ENCODE assay signal across 17 mouse cellular contexts in the genomic region with DNA sequence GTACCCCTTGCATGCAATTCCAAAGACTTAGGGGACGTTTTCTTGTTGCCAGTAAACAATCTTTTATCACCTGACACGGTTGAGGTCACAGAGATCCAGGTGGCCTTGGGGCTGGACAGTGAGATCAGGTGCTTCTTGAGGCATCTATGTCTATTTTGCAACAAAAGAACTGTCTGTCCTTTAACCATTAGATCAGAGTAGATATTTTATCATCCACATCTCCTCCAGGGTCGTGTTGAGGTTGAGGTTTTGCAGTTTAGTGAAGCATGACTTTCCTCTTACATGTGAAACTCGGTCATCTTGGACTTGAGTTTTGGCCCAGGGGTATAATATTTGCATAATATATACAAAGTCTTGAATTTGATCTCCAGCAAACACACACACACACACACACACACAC.
DNase-seq lines count a peak whose midpoint lies in the region; ATAC-seq and TF ChIP-seq lines count a peak whose summit lies in the region.
"Had no signal": no experiment of that assay in that cellular context is flagged by ENCODE, and none has a peak within 500 bp of the region (broad histone marks: within the 10 kb centered on the region; RNA-seq: fewer than 3 reads in every experiment).

No protein-coding gene starts in this region.

- no peak for TF ChIP-seq CTCF in CH12.LX (conservative IDR thresholded peaks at IDR 0.05 in 1 of 2, IDR thresholded peaks at IDR 0.05 in 1 of 2; ENCODE audit: low read depth in 2 of 2, low read length in 2 of 2)
- no peak for TF ChIP-seq CTCF in midbrain, postnatal 0 days (IDR thresholded peaks at IDR 0.05)

- no peaks in the 10 kb centered on the region for H3K79me2 ChIP-seq in CH12.LX (replicated peaks; ENCODE audit: control insufficient read depth, extremely low read depth, insufficient read depth, poor library complexity, severe bottlenecking)

- peaks cover 11 to 20% of the 10 kb centered on the region in 2 experiments; a peak in 3 of 4 replicates for H3K4me1 ChIP-seq in CH12.LX (ENCODE audit: control insufficient read depth in 1 of 2, insufficient read depth in 2 of 2)
- H3K4me1 ChIP-seq in forebrain, embryonic 16.5 days (replicated peaks; ENCODE audit: control insufficient read depth, insufficient read depth, low read length), result no peaks in the 10 kb centered on the region
- H3K4me1 ChIP-seq in midbrain, postnatal 0 days (ENCODE audit: insufficient read depth, low read length), result no peaks in the 10 kb centered on the region
- H3K4me1 ChIP-seq: embryonic facial prominence, embryonic 13.5 days; embryonic facial prominence, embryonic 15.5 days; forebrain, embryonic 12.5 days had no signal

- no peak for TF ChIP-seq RAD21 in CH12.LX (IDR thresholded peaks at IDR 0.05; ENCODE audit: low read depth, low read length)

- peaks cover 33 to 47% of the 10 kb centered on the region in 2 experiments for H3K36me3 ChIP-seq in CH12.LX (replicated peaks in 1 of 2; ENCODE audit: control insufficient read depth in 1 of 2, insufficient read depth in 1 of 2, low read length in 1 of 2)
- H3K36me3 ChIP-seq in forebrain, embryonic 16.5 days (ENCODE audit: control insufficient read depth, insufficient read depth), result no peaks in the 10 kb centered on the region
- no peaks in the 10 kb centered on the region for H3K36me3 ChIP-seq in midbrain, postnatal 0 days (ENCODE audit: insufficient read depth, low read length)
- H3K36me3 ChIP-seq: embryonic facial prominence, embryonic 13.5 days; embryonic facial prominence, embryonic 15.5 days; forebrain, embryonic 12.5 days had no signal

- intact Hi-C loops in left cerebral cortex, postnatal 36 days (cut with DNase I), result no loop called here

- dilution Hi-C loops in CH12.LX (cut with MboI; ENCODE audit: extremely low pct_ligation_motif_present, extremely low pct_unique_long_range_greater_than_20kb, low sequenced_read_pairs), result no loop called here

- no peak for TF ChIP-seq EP300 in CH12.LX (IDR thresholded peaks at IDR 0.05; ENCODE audit: low read length)

- H3K9me3 ChIP-seq in CH12.LX (replicated peaks; ENCODE audit: low read length), result no peaks in the 10 kb centered on the region
- H3K9me3 ChIP-seq in forebrain, embryonic 16.5 days (ENCODE audit: control insufficient read depth, low read length), result no peaks in the 10 kb centered on the region
- H3K9me3 ChIP-seq in midbrain, postnatal 0 days (ENCODE audit: low read length), result no peaks in the 10 kb centered on the region
- H3K9me3 ChIP-seq: embryonic facial prominence, embryonic 13.5 days; embryonic facial prominence, embryonic 15.5 days; forebrain, embryonic 12.5 days had no signal

- DNase-seq in A20 (ENCODE audit: low read depth, low spot score), result peak; percentile 55
- peak; percentile 42 for DNase-seq in CH12.LX (ENCODE audit: extremely low read depth)
- no peak for DNase-seq in midbrain, postnatal 0 days (ENCODE audit: low spot score)
- no peak for DNase-seq in left cerebral cortex, postnatal 36 days (ENCODE audit: low spot score in 2 of 2)
- DNase-seq: adrenal gland, postnatal 25 days; cerebellum, adult 11 months; cerebellum, adult 9-11 months; cerebellum, postnatal 36 days had no signal

- H3K9ac ChIP-seq in CH12.LX (ENCODE audit: insufficient read depth, low read depth), result no peak overlapping the region
- H3K9ac ChIP-seq in forebrain, embryonic 16.5 days (replicated peaks; ENCODE audit: low read depth, low read length), result no peak overlapping the region
- H3K9ac ChIP-seq in midbrain, postnatal 0 days (replicated peaks; ENCODE audit: low read length, poor library complexity, severe bottlenecking), result no peak overlapping the region
- H3K9ac ChIP-seq: embryonic facial prominence, embryonic 13.5 days; embryonic facial prominence, embryonic 15.5 days; forebrain, embryonic 12.5 days; forebrain, postnatal 0 days had no signal

- H3K4me2 ChIP-seq in CH12.LX (ENCODE audit: insufficient read depth, low read depth, poor library complexity, severe bottlenecking), result peak overlapping the region; percentile 15; the same call in 1 of the 2 replicates
- H3K4me2 ChIP-seq in forebrain, embryonic 16.5 days (ENCODE audit: low read length), result no peak overlapping the region
- no peak overlapping the region for H3K4me2 ChIP-seq in midbrain, postnatal 0 days (ENCODE audit: low read depth, low read length, poor library complexity, severe bottlenecking)
- H3K4me2 ChIP-seq: embryonic facial prominence, embryonic 13.5 days; embryonic facial prominence, embryonic 15.5 days; forebrain, embryonic 12.5 days had no signal

- 0 out of 2 replicates have a peak, but pooled peaks have one; percentile 23 for ATAC-seq in neutrophil, adult 5-6 weeks (ENCODE audit: extremely low read depth, insufficient number of reproducible peaks, low FRiP score, poor library complexity, severe bottlenecking)
- no peak for ATAC-seq in forebrain, embryonic 16.5 days
- ATAC-seq in midbrain, postnatal 0 days (ENCODE audit: low FRiP score), result no peak
- ATAC-seq: activated CD4-positive, CD25-positive, alpha-beta regulatory T cell, adult 4 months; CD4-positive, CD25-positive, alpha-beta regulatory T cell, adult 4 months; forebrain, embryonic 14.5 days; forebrain, postnatal 0 days had no signal

- H3K27ac ChIP-seq in CH12.LX (ENCODE audit: insufficient read depth, low read depth), result no peak overlapping the region
- no peak overlapping the region for H3K27ac ChIP-seq in forebrain, embryonic 16.5 days (ENCODE audit: low read length)
- H3K27ac ChIP-seq in midbrain, postnatal 0 days (ENCODE audit: low read depth, low read length), result no peak overlapping the region
- H3K27ac ChIP-seq: embryonic facial prominence, embryonic 13.5 days; embryonic facial prominence, embryonic 15.5 days; forebrain, embryonic 12.5 days had no signal

- H3K4me3 ChIP-seq in CH12.LX (replicated peaks in 1 of 3; ENCODE audit: low read depth in 2 of 3, low read length in 2 of 3, poor library complexity in 1 of 3), result no peak overlapping the region
- H3K4me3 ChIP-seq in forebrain, embryonic 16.5 days (replicated peaks; ENCODE audit: low read length), result no peak overlapping the region
- no peak overlapping the region for H3K4me3 ChIP-seq in midbrain, postnatal 0 days (ENCODE audit: low read depth, low read length)
- H3K4me3 ChIP-seq: embryonic facial prominence, embryonic 13.5 days; embryonic facial prominence, embryonic 15.5 days; forebrain, embryonic 12.5 days had no signal

- in situ Hi-C loops in CH12.LX (cut with MboI; ENCODE audit: low pct_ligation_motif_present, low pct_unique_long_range_greater_than_20kb, low sequenced_read_pairs), result no loop called here

- no peak for TF ChIP-seq POLR2A in CH12.LX (IDR thresholded peaks at IDR 0.05; ENCODE audit: low read depth, low read length)

- H3K27me3 ChIP-seq in CH12.LX (replicated peaks), result no peaks in the 10 kb centered on the region
- no peaks in the 10 kb centered on the region for H3K27me3 ChIP-seq in forebrain, embryonic 16.5 days (replicated peaks; ENCODE audit: control insufficient read depth, insufficient read depth, low read length)
- no peaks in the 10 kb centered on the region for H3K27me3 ChIP-seq in midbrain, postnatal 0 days (ENCODE audit: insufficient read depth, low read length)
- H3K27me3 ChIP-seq: embryonic facial prominence, embryonic 15.5 days had no signal

- WGBS in forebrain, embryonic 16.5 days, result 67% methylated on average over 4 of the region's 4 CpGs
- 43% methylated on average over 4 of the region's 4 CpGs for WGBS in midbrain, postnatal 0 days

TF ChIP-seq in CH12.LX, 34 proteins besides CTCF, POLR2A, EP300 and RAD21:
- TF ChIP-seq ZMIZ1 (IDR thresholded peaks at IDR 0.05; ENCODE audit: low read depth, low read length) (no peak), KAT2A (IDR thresholded peaks at IDR 0.05; ENCODE audit: insufficient replicate concordance, low read length) (no peak), BHLHE40 (IDR thresholded peaks at IDR 0.05; ENCODE audit: low read depth, low read length) (peak; percentile 28; the same call in 1 of the 2 replicates)

Comparison
In these comparisons a context has a peak if more than half of its experiments do, and no peak if none do; other contexts are left out.
1. DNase-seq: peak in A20 (single experiment) and CH12.LX (single experiment); none in midbrain, postnatal 0 days (single experiment) and left cerebral cortex, postnatal 36 days (0 of 2).